Mouse (Mus musculus) stomach, embryonic 16.5 days (tissue): ENCODE measurements around the gene Slc17a5. TPM values are rescaled to one million over a fixed set of nuclear protein-coding genes. Genes with fewer than 3 reads are reported as not detected.

ENCODE experiments used
- ATAC-seq: fragments of 200-750 bp; cut with Nextera tagmentation; 2 replicates; pipeline ENCODE4 v1.8.0; 2017; ENCODE audit warnings: moderate number of reproducible peaks, moderate TSS enrichment; ENCODE audit not compliant: insufficient read depth, low FRiP score
- H3K27ac ChIP-seq: fragments of 300-500 bp; sonication (generic); 2 replicates; pipeline ENCODE4 v1.5.1; 2014; ENCODE audit warnings: low read length
- H3K27me3 ChIP-seq: fragments of 300-500 bp; sonication (generic); 2 replicates; pipeline ENCODE4 v1.6.1; 2014; ENCODE audit warnings: low read length, control low read depth, mixed read lengths; ENCODE audit not compliant: control insufficient read depth, insufficient read depth
- H3K36me3 ChIP-seq: fragments of 300-500 bp; sonication (generic); 2 replicates; pipeline ENCODE4 v1.6.1; 2014; ENCODE audit warnings: low read length; ENCODE audit not compliant: control insufficient read depth, insufficient read depth
- H3K4me1 ChIP-seq: fragments of 300-500 bp; sonication (generic); 2 replicates; pipeline ENCODE4 v1.6.1; 2014; ENCODE audit warnings: low read length, control low read depth, mixed read lengths; ENCODE audit not compliant: control insufficient read depth, insufficient read depth
- H3K4me2 ChIP-seq: fragments of 300-500 bp; sonication (generic); 2 replicates; pipeline ENCODE4 v1.6.1; 2014; ENCODE audit warnings: low read depth, low read length, mixed read lengths
- H3K4me3 ChIP-seq: fragments of 300-500 bp; sonication (generic); replicated peaks from 2 replicates; pipeline ENCODE4 v1.5.1; 2014; ENCODE audit warnings: mild to moderate bottlenecking, low read length
- H3K9ac ChIP-seq: fragments of 300-500 bp; sonication (generic); 2 replicates; pipeline ENCODE4 v1.6.1; 2014; ENCODE audit warnings: low read length
- H3K9me3 ChIP-seq: fragments of 300-500 bp; sonication (generic); replicated peaks from 2 replicates; pipeline ENCODE4 v1.6.1; 2016; ENCODE audit warnings: low read length, control low read depth; ENCODE audit not compliant: control insufficient read depth
- WGBS: fragments of 180-500 bp; shearing (Covaris S2); extraction: QIAGEN DNeasy Blood & Tissue Kit; methylation state at CpG from one replicate; pipeline ENCODE4 v1.1.7; 2014; 5-methylcytosine and 5-hydroxymethylcytosine counted together
- polyA plus RNA-seq: library from polyadenylated mRNA; unstranded; fragments of >200 nt; fragmentation: Nextera tagmentation; extraction: Ambion mirVana; gene quantifications from 2 replicates; pipeline ENCODE4 v1.2.1, GENCODE M21; 2015

The Slc17a5 gene
- polyA plus RNA-seq, 1 experiment from 2014 or later: 21.4 TPM

- ATAC-seq: no peak
- Histone ChIP-seq H3K4me3 (no peak overlapping the region), H3K9me3 (0 out of 2 replicates have a peak, but pooled peaks cover 3% of the 10 kb centered on the region), H3K4me1 (no peaks in the 10 kb centered on the region), H3K27me3 (no peaks in the 10 kb centered on the region), H3K4me2 (no peak overlapping the region), H3K9ac (no peak overlapping the region), H3K27ac (no peak overlapping the region), H3K36me3 (no peaks in the 10 kb centered on the region)
- WGBS: 82% methylated on average over 4 of the region's 4 CpGs
These were observed 73.2 kb downstream of the Slc17a5 start for GRCm38 (mm10) chr9:78514681-78515080.

- Histone ChIP-seq H3K4me2 (no peak overlapping the region), H3K4me1 (no peaks in the 10 kb centered on the region), H3K36me3 (no peaks in the 10 kb centered on the region), H3K27ac (no peak overlapping the region), H3K27me3 (no peaks in the 10 kb centered on the region), H3K9me3 (0 out of 2 replicates have a peak, but pooled peaks cover 3% of the 10 kb centered on the region), H3K9ac (no peak overlapping the region), H3K4me3 (no peak overlapping the region)
- WGBS: 56% methylated on average over 6 of the region's 6 CpGs
- ATAC-seq: no peak
These were observed 73.9 kb downstream of the Slc17a5 start for GRCm38 (mm10) chr9:78513776-78514500.

- Histone ChIP-seq H3K4me2 (no peak overlapping the region), H3K36me3 (no peaks in the 10 kb centered on the region), H3K27ac (no peak overlapping the region), H3K9me3 (0 out of 2 replicates have a peak, but pooled peaks cover 3% of the 10 kb centered on the region), H3K4me3 (no peak overlapping the region), H3K4me1 (no peaks in the 10 kb centered on the region), H3K9ac (no peak overlapping the region), H3K27me3 (no peaks in the 10 kb centered on the region)
- no peak for ATAC-seq
- WGBS: 89% methylated on average over 5 of the region's 5 CpGs
These were observed 76.1 kb downstream of the Slc17a5 start for GRCm38 (mm10) chr9:78511705-78512104.

- Histone ChIP-seq H3K36me3 (no peaks in the 10 kb centered on the region), H3K9ac (no peak overlapping the region), H3K4me3 (no peak overlapping the region), H3K27ac (no peak overlapping the region), H3K9me3 (0 out of 2 replicates have a peak, but pooled peaks cover 3% of the 10 kb centered on the region), H3K4me2 (no peak overlapping the region), H3K27me3 (no peaks in the 10 kb centered on the region), H3K4me1 (0 out of 2 replicates have a peak, but pooled peaks cover 2% of the 10 kb centered on the region)
- WGBS: 72% methylated on average over 16 of the region's 16 CpGs
- ATAC-seq: no peak
These were observed 79.6 kb downstream of the Slc17a5 start for GRCm38 (mm10) chr9:78508106-78508786.

- Histone ChIP-seq H3K4me2 (no peak overlapping the region), H3K9ac (no peak overlapping the region), H3K36me3 (no peaks in the 10 kb centered on the region), H3K27me3 (no peaks in the 10 kb centered on the region), H3K27ac (no peak overlapping the region), H3K9me3 (0 out of 2 replicates have a peak, but pooled peaks cover 2% of the 10 kb centered on the region), H3K4me3 (no peak overlapping the region), H3K4me1 (0 out of 2 replicates have a peak, but pooled peaks cover 6% of the 10 kb centered on the region)
- no peak for ATAC-seq
- 68% methylated on average over 7 of the region's 7 CpGs for WGBS
These were observed 81.1 kb downstream of the Slc17a5 start for GRCm38 (mm10) chr9:78506722-78507077.

GRCm38 (mm10) chr9:78506002-78506721, 81.7 kb downstream of the Slc17a5 start:
- 29% methylated on average over 11 of the region's 11 CpGs for WGBS
- Histone ChIP-seq H3K4me2 (no peak overlapping the region), H3K9me3 (no peaks in the 10 kb centered on the region), H3K27ac (no peak overlapping the region), H3K9ac (no peak overlapping the region), H3K4me3 (no peak overlapping the region), H3K36me3 (no peaks in the 10 kb centered on the region), H3K27me3 (no peaks in the 10 kb centered on the region), H3K4me1 (0 out of 2 replicates have a peak, but pooled peaks cover 6% of the 10 kb centered on the region)
- no peak for ATAC-seq

- H3K27ac ChIP-seq: no peak overlapping the region
- 0 out of 2 replicates have a peak, but pooled peaks cover 6% of the 10 kb centered on the region for H3K4me1 ChIP-seq
- no peak overlapping the region for H3K9ac ChIP-seq
- no peak for ATAC-seq
- 88% methylated on average over 6 of the region's 6 CpGs for WGBS
- no peaks in the 10 kb centered on the region for H3K9me3 ChIP-seq
- H3K27me3 ChIP-seq: no peaks in the 10 kb centered on the region
- H3K4me3 ChIP-seq: no peak overlapping the region
- no peaks in the 10 kb centered on the region for H3K36me3 ChIP-seq
- no peak overlapping the region for H3K4me2 ChIP-seq
These were observed 82.6 kb downstream of the Slc17a5 start for GRCm38 (mm10) chr9:78505223-78505622.

GRCm38 (mm10) chr9:78504679-78505078, 83.2 kb downstream of the Slc17a5 start:
- no peaks in the 10 kb centered on the region for H3K9me3 ChIP-seq
- H3K27me3 ChIP-seq: no peaks in the 10 kb centered on the region
- 0 out of 2 replicates have a peak, but pooled peaks cover 6% of the 10 kb centered on the region for H3K4me1 ChIP-seq
- H3K4me2 ChIP-seq: no peak overlapping the region
- no peak overlapping the region for H3K4me3 ChIP-seq
- H3K27ac ChIP-seq: no peak overlapping the region
- 67% methylated on average over 3 of the region's 3 CpGs for WGBS
- no peaks in the 10 kb centered on the region for H3K36me3 ChIP-seq
- ATAC-seq: no peak
- H3K9ac ChIP-seq: no peak overlapping the region

- Histone ChIP-seq H3K4me1 (0 out of 2 replicates have a peak, but pooled peaks cover 6% of the 10 kb centered on the region), H3K4me3 (no peak overlapping the region), H3K4me2 (no peak overlapping the region), H3K9ac (no peak overlapping the region), H3K9me3 (no peaks in the 10 kb centered on the region), H3K27me3 (no peaks in the 10 kb centered on the region), H3K36me3 (no peaks in the 10 kb centered on the region), H3K27ac (no peak overlapping the region)
- 68% methylated on average over 4 of the region's 4 CpGs for WGBS
- no peak for ATAC-seq
These were observed 83.7 kb downstream of the Slc17a5 start for GRCm38 (mm10) chr9:78504133-78504532.
